Mouse (Mus musculus): ENCODE data around the gene Eif2d.
A peak's percentile ranks its signal among the peaks of the same experiment; 100 is the strongest.
"Not testable (repeated sequence)": the region's sequence is repeated elsewhere in the genome, so short reads cannot be mapped to it uniquely, and the experiment has no call there.

Eif2d gene

GRCm38 (mm10) chr1:131139102-131140095 lies 13.6 kb upstream of the Eif2d start:
- no peak for DNase-seq (ENCODE audit: low spot score in 2 of 2)

DNA sequence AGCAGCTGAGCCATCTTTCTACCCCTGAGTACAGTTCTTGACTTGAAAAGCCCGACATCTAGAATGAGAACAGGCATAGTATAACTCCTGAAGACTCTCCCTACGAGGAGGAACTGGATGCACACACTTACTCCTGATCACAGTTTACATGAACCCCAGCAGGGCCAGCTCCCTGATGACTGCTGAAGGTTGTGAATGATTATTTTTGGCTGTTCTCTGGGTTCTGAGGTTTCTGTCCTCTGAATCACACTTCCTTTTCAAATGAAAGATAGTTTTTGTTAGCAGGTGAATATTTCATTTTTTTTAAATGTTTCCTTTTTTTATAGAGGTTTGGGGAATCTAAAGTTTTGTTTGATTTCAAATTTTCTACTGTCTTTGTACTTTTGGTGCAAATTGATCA lies 11.5 kb upstream of the Eif2d start:
- DNase-seq (ENCODE audit: low spot score in 2 of 2), result no peak

GRCm38 (mm10) chr1:131142472-131142871 lies 10.5 kb upstream of the Eif2d start:
- DNase-seq (ENCODE audit: low spot score in 2 of 2), result no peak

DNA sequence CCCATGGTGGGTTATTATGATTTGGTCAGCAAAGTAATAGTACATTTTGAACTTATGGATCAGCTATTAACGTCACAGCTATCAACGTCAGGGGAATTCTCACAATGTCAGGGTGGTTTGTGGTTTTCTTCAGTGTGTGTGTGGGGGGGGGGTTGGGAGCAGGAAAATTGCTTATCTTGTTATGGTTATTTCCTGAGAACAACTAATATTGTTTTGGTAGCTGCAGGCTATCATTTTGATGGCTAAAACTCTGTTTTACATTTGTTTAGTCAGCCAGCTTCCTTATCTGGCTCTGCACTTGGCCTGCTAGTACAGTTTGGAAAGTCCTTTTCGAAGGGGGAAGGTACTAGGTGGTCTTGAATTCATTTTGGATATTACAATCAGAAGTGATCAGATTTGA lies 7.8 kb upstream of the Eif2d start:
- DNase-seq (ENCODE audit: low spot score in 2 of 2), result not testable (repeated sequence)

GRCm38 (mm10) chr1:131146181-131146614 lies 6.8 kb upstream of the Eif2d start:
- DNase-seq (ENCODE audit: low spot score in 2 of 2), result no peak

DNA sequence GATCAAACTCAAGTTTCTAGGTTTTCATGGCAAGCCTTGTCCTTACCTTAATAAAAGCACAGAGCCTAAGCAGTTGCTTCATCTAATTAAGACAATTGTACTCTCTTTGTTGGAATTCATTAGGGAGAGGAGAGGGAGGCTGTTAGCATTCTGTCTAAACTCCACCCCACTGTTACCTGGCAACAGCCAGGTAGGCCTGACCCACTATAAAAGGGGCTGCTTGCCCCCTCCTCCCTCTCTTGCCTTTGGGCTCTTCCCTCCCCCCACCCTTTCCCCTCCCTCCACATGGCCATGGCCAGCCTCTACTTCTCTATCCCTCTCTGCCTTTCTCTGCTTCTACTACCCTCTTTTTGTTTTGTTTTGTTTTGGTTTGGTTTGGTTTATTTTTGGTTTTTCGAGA lies 3.5 kb upstream of the Eif2d start:
- no peak for DNase-seq (ENCODE audit: low spot score in 2 of 2)

DNA sequence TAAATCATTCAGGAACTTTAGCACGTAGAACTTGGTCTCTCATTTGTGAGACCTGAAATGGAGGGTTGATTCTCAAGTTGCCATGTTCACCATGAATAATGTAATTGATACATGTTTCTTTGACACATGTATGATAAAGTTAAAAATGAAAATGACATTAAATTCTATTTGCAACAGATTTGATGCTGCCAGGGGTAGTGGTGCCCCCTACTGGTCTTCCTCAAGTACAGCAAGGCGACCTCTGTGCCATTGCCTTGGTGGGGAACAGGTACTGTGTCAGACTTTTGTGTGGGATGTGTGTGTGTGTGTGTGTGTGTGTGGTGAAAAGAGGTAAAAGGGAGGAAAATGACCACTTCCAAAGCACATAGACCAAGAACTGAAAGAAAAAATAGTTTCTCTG lies 2.5 kb downstream of the Eif2d start:
- peak; percentile 41 to 77 for DNase-seq (ENCODE audit: low spot score in 2 of 2)

DNA sequence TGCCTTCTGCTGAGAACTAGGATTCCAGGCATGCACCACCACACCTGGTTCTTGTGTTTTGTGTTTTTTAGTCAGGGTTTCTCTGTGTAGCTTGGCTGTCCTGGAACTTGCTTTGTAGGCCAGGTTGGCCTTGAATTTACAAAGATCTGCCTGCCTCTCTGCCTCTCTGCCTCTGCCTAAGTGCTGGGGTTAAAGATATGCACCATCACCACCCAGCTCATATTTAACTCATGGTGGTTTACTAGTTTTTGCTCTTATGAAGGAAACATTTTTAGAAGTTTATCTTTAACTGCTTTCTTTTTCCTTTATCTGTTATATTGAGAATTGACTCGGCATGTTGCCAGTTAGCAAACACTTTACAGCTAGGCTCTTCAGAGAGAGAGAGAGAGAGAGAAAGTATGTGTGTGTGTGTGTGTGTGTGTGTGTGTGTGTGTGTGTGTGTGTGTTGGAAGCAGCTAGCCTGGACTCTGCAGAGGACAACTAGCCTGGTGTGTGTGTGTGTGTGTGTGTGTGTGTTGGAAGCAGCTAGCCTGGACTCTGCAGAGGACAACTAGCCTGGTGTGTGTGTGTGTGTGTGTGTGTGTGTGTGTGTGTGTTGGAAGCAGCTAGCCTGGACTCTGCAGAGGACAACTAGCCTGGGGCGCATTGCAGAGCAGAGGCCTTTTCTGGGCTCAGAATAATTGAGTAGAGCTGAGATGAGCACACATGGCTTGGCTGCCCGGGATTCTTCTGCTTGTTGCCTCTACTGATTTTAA lies 6.8 kb downstream of the Eif2d start:
- DNase-seq (ENCODE audit: low spot score in 2 of 2), result not testable (repeated sequence)

GRCm38 (mm10) chr1:131161091-131161490 lies 8.1 kb downstream of the Eif2d start:
- DNase-seq (ENCODE audit: low spot score in 2 of 2), result no peak

DNA sequence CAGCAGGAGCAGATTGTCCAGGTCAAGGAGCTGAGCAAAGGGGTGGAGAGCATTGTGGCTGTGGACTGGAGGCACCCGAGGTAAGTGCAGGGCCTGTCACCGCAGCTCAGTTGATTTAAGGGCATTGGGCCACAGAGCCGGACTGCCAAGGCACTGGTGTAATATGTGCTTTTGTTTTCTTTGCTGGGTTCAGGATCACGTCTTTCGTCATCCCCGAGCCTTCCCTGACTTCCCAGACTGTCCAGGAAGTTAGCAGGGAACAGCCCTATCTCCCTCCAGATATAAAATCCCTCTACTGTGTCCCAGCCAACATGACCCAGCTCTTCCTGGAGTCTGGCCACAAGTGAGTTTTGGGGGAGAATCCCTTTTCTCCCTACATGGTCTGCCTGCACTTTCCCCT lies 11.4 kb downstream of the Eif2d start:
- no peak for DNase-seq (ENCODE audit: low spot score in 2 of 2)

DNA sequence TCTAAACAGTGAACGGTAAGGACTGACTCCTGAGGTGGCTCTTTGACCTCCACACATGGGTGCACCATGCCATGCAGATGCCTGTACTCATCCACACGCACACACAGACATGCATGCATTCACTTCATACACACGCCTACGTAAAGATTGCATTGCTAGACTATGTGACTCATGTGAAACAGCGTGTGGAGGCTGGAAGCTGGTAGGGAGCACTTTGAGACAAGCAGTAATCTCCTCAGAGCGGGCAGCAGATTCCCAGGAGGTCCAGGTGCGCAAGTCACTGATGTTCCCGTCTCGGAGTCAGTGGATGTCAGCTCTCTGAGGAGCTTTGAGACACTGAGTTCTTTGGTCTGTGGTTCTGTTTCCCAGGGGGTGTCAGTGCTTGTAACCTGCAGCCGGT lies 14.6 kb downstream of the Eif2d start:
- DNase-seq (ENCODE audit: low spot score in 2 of 2), result no peak

GRCm38 (mm10) chr1:131173001-131173400 lies 20.0 kb downstream of the Eif2d start:
- no peak for DNase-seq (ENCODE audit: low spot score in 2 of 2)

- DNase-seq (ENCODE audit: low spot score in 2 of 2), result no peak
Measured at GRCm38 (mm10) chr1:131173809-131174208, 20.8 kb downstream of the Eif2d start.

- DNase-seq (ENCODE audit: low spot score in 2 of 2), result no peak
Measured at GRCm38 (mm10) chr1:131174299-131174861, 21.4 kb downstream of the Eif2d start.

- DNase-seq (ENCODE audit: low spot score in 2 of 2), result no peak
Measured at GRCm38 (mm10) chr1:131175189-131175588, 22.2 kb downstream of the Eif2d start.

GRCm38 (mm10) chr1:131175819-131176218 lies 22.8 kb downstream of the Eif2d start:
- DNase-seq (ENCODE audit: low spot score in 2 of 2), result no peak

GRCm38 (mm10) chr1:131177249-131177648 lies 24.3 kb downstream of the Eif2d start:
- DNase-seq (ENCODE audit: low spot score in 2 of 2), result no peak

DNA sequence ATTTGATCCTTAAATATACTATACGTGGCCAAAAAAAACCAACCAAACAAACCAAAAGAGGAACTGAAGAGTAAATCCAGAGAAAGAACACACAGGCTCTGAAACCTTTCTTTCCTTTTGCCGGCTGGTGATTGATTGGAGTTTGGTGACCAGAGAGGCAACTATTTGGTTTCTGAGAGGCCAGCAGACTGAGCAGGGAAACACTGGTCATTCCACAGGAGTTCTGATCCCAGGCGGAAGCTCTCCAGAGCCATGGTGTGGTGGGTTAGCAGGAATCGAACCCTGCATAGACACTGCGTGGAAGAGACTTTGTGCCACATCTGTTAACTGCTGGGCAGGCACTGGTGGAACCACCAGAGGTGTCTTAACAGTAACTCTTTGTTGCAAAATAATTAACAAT lies 25.1 kb downstream of the Eif2d start:
- DNase-seq (ENCODE audit: low spot score in 2 of 2), result no peak

DNA sequence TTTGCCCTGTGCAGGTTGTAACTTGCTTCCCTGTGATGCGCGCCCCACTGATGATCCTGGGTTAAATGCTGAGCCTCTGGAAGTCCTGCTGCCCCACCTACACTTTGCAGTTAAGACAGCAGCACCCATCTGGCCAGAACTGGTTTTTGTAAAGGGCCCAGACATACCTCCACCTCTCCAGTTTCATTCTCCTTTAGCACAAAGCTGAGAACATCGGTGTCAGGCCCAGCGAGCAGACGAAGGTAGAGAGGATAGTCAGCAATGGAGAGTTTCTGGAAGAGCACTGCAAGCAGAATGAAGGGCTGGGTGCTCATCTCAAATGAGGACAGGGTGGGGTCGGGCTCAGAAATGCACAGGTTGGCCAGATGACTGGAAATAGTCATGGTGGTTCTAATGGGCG lies 27.4 kb downstream of the Eif2d start:
- DNase-seq (ENCODE audit: low spot score in 2 of 2), result no peak

DNA sequence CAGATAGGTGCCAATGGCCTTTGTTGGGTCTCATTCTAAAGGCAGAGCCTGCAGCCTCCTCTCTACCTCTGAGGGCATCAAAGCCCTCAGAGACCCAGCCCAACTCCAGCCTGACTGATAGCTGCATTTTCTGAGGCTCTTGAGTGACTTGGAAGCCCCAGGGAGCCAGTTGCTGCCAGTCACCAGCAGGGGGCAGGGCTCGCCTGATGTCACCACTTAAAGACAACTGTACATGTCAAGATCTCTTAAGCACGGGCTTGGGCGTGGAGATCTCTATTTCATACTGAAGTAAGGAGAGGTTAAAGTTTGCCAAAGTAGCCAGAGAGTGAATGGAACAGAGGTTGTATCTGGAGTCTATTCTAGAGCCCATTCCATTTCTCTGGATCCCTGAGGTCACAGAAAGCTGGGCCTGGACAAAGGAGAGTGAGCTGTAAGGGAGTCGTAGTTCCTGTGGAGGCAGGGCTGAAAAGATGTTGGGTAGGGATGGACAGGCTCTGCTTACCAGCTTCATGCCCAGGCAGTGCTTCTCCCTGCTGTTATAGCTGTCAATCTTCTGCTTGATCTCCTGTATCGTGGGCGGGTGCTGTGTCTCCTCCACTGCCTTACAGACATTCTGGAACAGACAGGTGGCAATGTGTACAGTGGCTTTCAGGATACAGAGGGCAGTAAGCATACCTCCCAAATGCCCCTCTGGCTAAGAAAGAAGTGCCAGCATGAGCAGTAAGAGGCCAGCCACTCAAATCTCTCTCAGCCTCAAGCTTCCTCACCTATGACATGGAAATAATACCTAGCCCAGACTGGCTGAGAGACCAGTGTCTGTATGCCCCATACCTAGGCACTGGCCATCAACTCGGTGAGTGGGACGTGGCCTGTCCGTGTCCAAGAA lies 28.9 kb downstream of the Eif2d start:
- DNase-seq (ENCODE audit: low spot score in 2 of 2), result peak; percentile 58 to 86

DNA sequence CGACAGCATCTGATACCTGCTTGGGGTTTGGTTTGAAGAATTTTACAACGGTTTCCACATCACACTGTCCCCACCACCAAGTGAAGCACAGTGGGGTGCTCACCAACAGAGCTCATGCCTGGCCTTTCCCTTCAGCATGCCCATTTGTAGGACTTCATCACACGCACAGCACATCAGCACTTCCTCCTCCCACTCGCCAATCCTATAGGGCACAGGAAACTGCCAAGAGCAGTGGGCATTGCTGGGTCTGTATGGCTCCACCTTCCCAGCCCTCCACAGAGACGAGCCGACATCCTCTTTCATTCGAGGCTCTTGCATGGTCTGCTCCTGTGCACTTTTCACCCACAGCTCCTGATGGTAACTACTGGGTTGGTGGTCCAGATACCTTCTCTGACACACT lies 30.2 kb downstream of the Eif2d start:
- no peak for DNase-seq (ENCODE audit: low spot score in 2 of 2)
